Mouse (Mus musculus) myocyte (in vitro differentiated cells): ENCODE data around the gene Samd5. TPM values are rescaled to one million over a fixed set of nuclear protein-coding genes. Genes with fewer than 3 reads are reported as not detected.

ENCODE experiments used
- H3K27me3 ChIP-seq: one replicate; pipeline ENCODE4 v1.6.1; 2011; ENCODE audit not compliant: control insufficient read depth, insufficient read depth, insufficient read length
- H3K36me3 ChIP-seq: one replicate; pipeline ENCODE4 v1.6.1; 2011; ENCODE audit not compliant: control insufficient read depth, insufficient read depth
- H3K4me2 ChIP-seq: one replicate; pipeline ENCODE4 v1.6.1; 2011; ENCODE audit warnings: low read depth, control low read depth
- H3K4me3 ChIP-seq: one replicate; pipeline ENCODE4 v1.5.1; 2011; ENCODE audit warnings: mild to moderate bottlenecking, control low read depth, moderate library complexity
- H3K79me2 ChIP-seq: one replicate; pipeline ENCODE4 v1.6.1; 2011; ENCODE audit not compliant: control insufficient read depth, insufficient read depth
- H3ac ChIP-seq: one replicate; pipeline ENCODE4 v1.6.1; 2011; ENCODE audit not compliant: control insufficient read depth, insufficient read length
- CEBPB ChIP-seq: IDR thresholded peaks from 2 replicates; pipeline ENCODE4 v1.6.1; 2011; ENCODE audit warnings: mild to moderate bottlenecking, moderate library complexity; ENCODE audit not compliant: poor library complexity, insufficient read depth, severe bottlenecking
- E2F4 ChIP-seq: IDR thresholded peaks from one replicate; pipeline ENCODE4 v1.6.1; 2011; ENCODE audit warnings: mild to moderate bottlenecking, control low read depth, moderate library complexity; ENCODE audit not compliant: insufficient read depth
- MAX ChIP-seq: IDR thresholded peaks from one replicate; pipeline ENCODE4 v1.6.1; 2011; ENCODE audit warnings: low read depth, mild to moderate bottlenecking, control low read depth
- MYOD1 ChIP-seq, 3 experiments: IDR thresholded peaks; one replicate each; pipeline ENCODE4 v1.6.1; 2011; ENCODE audit warnings: control low read depth in 2 of 3, low read depth in 2 of 3, mild to moderate bottlenecking in 2 of 3, moderate library complexity in 1 of 3; ENCODE audit not compliant: insufficient read length in 2 of 3, control insufficient read depth in 1 of 3
- MYOG ChIP-seq, 3 experiments: IDR thresholded peaks; one replicate each; pipeline ENCODE4 v1.6.1; 2011; ENCODE audit warnings: control low read depth in 2 of 3, low read depth in 2 of 3, mild to moderate bottlenecking in 2 of 3; ENCODE audit not compliant: insufficient read length in 2 of 3, control insufficient read depth in 1 of 3, insufficient read depth in 1 of 3
- POLR2A ChIP-seq: IDR thresholded peaks from one replicate; pipeline ENCODE4 v1.6.1; 2011; ENCODE audit warnings: low read depth, mild to moderate bottlenecking, control low read depth, moderate library complexity; ENCODE audit not compliant: insufficient read length
- POLR2AphosphoS2 ChIP-seq: IDR thresholded peaks from one replicate; pipeline ENCODE4 v1.6.1; 2011; ENCODE audit warnings: low read depth, control low read depth; ENCODE audit not compliant: insufficient read length
- REST ChIP-seq: IDR thresholded peaks from one replicate; pipeline ENCODE4 v1.6.1; 2011; ENCODE audit warnings: mild to moderate bottlenecking, control low read depth, moderate library complexity; ENCODE audit not compliant: insufficient read depth, insufficient read length
- SRF ChIP-seq: IDR thresholded peaks from one replicate; pipeline ENCODE4 v1.6.1; 2011; ENCODE audit warnings: low read depth; ENCODE audit not compliant: control insufficient read depth, insufficient read length
- TCF12 ChIP-seq: IDR thresholded peaks from one replicate; pipeline ENCODE4 v1.6.1; 2011; ENCODE audit warnings: mild to moderate bottlenecking, control low read depth; ENCODE audit not compliant: poor library complexity, insufficient read depth, severe bottlenecking
- TCF3 ChIP-seq: IDR thresholded peaks from one replicate; pipeline ENCODE4 v1.6.1; 2011; ENCODE audit warnings: low read depth, control low read depth; ENCODE audit not compliant: insufficient read length
- USF1 ChIP-seq: IDR thresholded peaks from one replicate; pipeline ENCODE4 v1.6.1; 2011; ENCODE audit warnings: low read depth, mild to moderate bottlenecking, control low read depth, moderate library complexity
- polyA plus RNA-seq: library from polyadenylated mRNA; unstranded; fragments of >200 nt; fragmentation: generic; extraction: Trizol; gene quantifications from one replicate; pipeline ENCODE4 v1.2.1, GENCODE M21; 2012; ENCODE audit warnings: missing spikeins

Gene Samd5
- polyA plus RNA-seq, 1 experiment: not detected

DNA sequence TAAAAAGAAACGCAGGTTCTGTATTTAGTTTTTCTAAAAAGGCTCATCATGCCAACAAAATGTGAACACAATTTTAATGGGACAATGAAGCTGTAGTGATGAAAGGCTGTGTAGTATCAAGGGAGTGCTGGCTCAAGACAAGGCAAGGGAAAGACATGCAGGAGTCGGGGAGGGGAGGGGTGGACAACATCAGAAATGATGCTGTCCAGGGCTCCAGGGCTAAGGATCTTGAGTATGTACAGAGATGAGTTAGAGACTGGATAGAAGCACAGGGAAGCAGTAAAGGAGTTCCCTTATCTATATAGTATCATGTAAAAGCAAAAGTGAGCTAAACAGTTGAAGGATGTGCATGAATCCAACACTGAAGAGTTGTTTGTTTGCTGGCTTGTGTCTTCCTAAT, 67.9 kb downstream of the Samd5 start:
- TF ChIP-seq CEBPB (no peak), MYOD1 (IDR thresholded peaks at IDR 0.05; ENCODE audit: control insufficient read depth in 1 of 3, insufficient read length in 2 of 3, low read depth in 2 of 3) (no peak), SRF (no peak), MAX (no peak), USF1 (no peak), REST (no peak)
- H3K4me2 ChIP-seq: no peak overlapping the region
- H3K36me3 ChIP-seq: no peaks in the 10 kb centered on the region
- H3K4me3 ChIP-seq: no peak overlapping the region
- H3K27me3 ChIP-seq: no peaks in the 10 kb centered on the region
- no peaks in the 10 kb centered on the region for H3K79me2 ChIP-seq
- H3ac ChIP-seq: no peak overlapping the region

- no peaks in the 10 kb centered on the region for H3K79me2 ChIP-seq
- H3K27me3 ChIP-seq: no peaks in the 10 kb centered on the region
- TF ChIP-seq CEBPB (no peak), MYOD1 (IDR thresholded peaks at IDR 0.05; ENCODE audit: control insufficient read depth in 1 of 3, insufficient read length in 2 of 3, low read depth in 2 of 3) (no peak), SRF (no peak), MYOG (IDR thresholded peaks at IDR 0.05; ENCODE audit: control insufficient read depth in 1 of 3, insufficient read depth in 1 of 3, insufficient read length in 2 of 3, low read depth in 2 of 3) (no peak), MAX (no peak), POLR2AphosphoS2 (no peak), POLR2A (no peak), TCF3 (no peak), USF1 (no peak), TCF12 (no peak), REST (no peak)
- H3K36me3 ChIP-seq: no peaks in the 10 kb centered on the region
- H3ac ChIP-seq: no peak overlapping the region
- no peak overlapping the region for H3K4me2 ChIP-seq
- H3K4me3 ChIP-seq: no peak overlapping the region
These were observed 69.4 kb downstream of the Samd5 start for GRCm38 (mm10) chr10:9605635-9606034.

DNA sequence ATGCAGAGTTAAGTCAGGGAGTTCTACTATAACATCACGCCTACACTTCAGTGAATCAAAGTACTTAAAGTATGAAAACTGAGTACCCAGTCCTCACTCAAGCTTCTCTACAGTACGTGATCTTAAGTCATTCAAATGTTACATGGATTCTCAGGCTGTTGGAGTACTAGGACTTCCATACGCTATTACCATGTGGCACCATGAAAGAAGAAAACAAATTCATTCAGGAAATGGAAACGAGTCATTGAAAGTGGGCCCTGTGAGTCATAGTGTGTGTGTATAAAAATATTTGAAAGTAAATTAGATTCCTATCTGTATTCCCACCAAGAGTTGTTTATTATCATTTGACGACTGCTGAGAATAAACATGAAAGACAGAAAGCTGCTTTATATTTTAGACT, 71.7 kb downstream of the Samd5 start:
- TF ChIP-seq MYOG (IDR thresholded peaks at IDR 0.05; ENCODE audit: control insufficient read depth in 1 of 3, insufficient read depth in 1 of 3, insufficient read length in 2 of 3, low read depth in 2 of 3) (no peak), E2F4 (no peak)
- Histone ChIP-seq H3ac (no peak overlapping the region), H3K4me3 (no peak overlapping the region), H3K79me2 (no peaks in the 10 kb centered on the region), H3K27me3 (no peaks in the 10 kb centered on the region), H3K4me2 (no peak overlapping the region), H3K36me3 (no peaks in the 10 kb centered on the region)

- Histone ChIP-seq H3K27me3 (no peaks in the 10 kb centered on the region), H3K79me2 (no peaks in the 10 kb centered on the region), H3K36me3 (no peaks in the 10 kb centered on the region), H3K4me3 (no peak overlapping the region), H3ac (no peak overlapping the region), H3K4me2 (no peak overlapping the region)
- no peak for TF ChIP-seq MYOD1 (IDR thresholded peaks at IDR 0.05; ENCODE audit: control insufficient read depth in 1 of 3, insufficient read length in 2 of 3, low read depth in 2 of 3)
- TF ChIP-seq MAX: no peak
- TF ChIP-seq E2F4: no peak
- no peak for TF ChIP-seq MYOG (IDR thresholded peaks at IDR 0.05; ENCODE audit: control insufficient read depth in 1 of 3, insufficient read depth in 1 of 3, insufficient read length in 2 of 3, low read depth in 2 of 3)
- TF ChIP-seq TCF3: no peak
- no peak for TF ChIP-seq POLR2AphosphoS2
- TF ChIP-seq CEBPB: no peak
- TF ChIP-seq TCF12: no peak
- no peak for TF ChIP-seq REST
- no peak for TF ChIP-seq USF1
- TF ChIP-seq SRF: no peak
- no peak for TF ChIP-seq POLR2A
These were observed 72.2 kb downstream of the Samd5 start for GRCm38 (mm10) chr10:9602845-9603244.

- no peaks in the 10 kb centered on the region for H3K79me2 ChIP-seq
- H3ac ChIP-seq: no peak overlapping the region
- no peak for TF ChIP-seq E2F4
- no peak for TF ChIP-seq TCF3
- no peak for TF ChIP-seq POLR2AphosphoS2
- no peak for TF ChIP-seq MAX
- no peak for TF ChIP-seq SRF
- no peak for TF ChIP-seq REST
- TF ChIP-seq MYOD1 (IDR thresholded peaks at IDR 0.05; ENCODE audit: control insufficient read depth in 1 of 3, insufficient read length in 2 of 3, low read depth in 2 of 3): no peak
- no peak for TF ChIP-seq TCF12
- TF ChIP-seq USF1: no peak
- TF ChIP-seq CEBPB: no peak
- no peak for TF ChIP-seq MYOG (IDR thresholded peaks at IDR 0.05; ENCODE audit: control insufficient read depth in 1 of 3, insufficient read depth in 1 of 3, insufficient read length in 2 of 3, low read depth in 2 of 3)
- no peak for TF ChIP-seq POLR2A
- H3K27me3 ChIP-seq: no peaks in the 10 kb centered on the region
- no peak overlapping the region for H3K4me2 ChIP-seq
- H3K36me3 ChIP-seq: no peaks in the 10 kb centered on the region
- no peak overlapping the region for H3K4me3 ChIP-seq
These were observed 72.6 kb downstream of the Samd5 start for GRCm38 (mm10) chr10:9602389-9602788.
